Mouse (Mus musculus): ENCODE data around the gene S100a7a. TPM values are rescaled to one million over a fixed set of nuclear protein-coding genes. Genes with fewer than 3 reads are reported as not detected.

Gene S100a7a
- polyA plus RNA-seq, 2 experiments: 0.43 to 0.98 TPM

GRCm38 (mm10) chr3:90617586-90617985, 36.2 kb upstream of the S100a7a start:
- TF ChIP-seq POLR2A (IDR thresholded peaks at IDR 0.05; ENCODE audit: borderline replicate concordance, extremely low read depth, insufficient read depth, insufficient read length): no peak
- H3K27ac ChIP-seq (replicated peaks; ENCODE audit: low read depth, low read length): no peak overlapping the region
- H3K36me3 ChIP-seq (ENCODE audit: control insufficient read depth, insufficient read depth, low read length): no peaks in the 10 kb centered on the region
- DNase-seq (ENCODE audit: low spot score) (no peak), ATAC-seq (ENCODE audit: low FRiP score, low read depth) (no peak)
- H3K9ac ChIP-seq (ENCODE audit: low read depth, low read length, severe bottlenecking): no peak overlapping the region
- H3K4me2 ChIP-seq (replicated peaks; ENCODE audit: low read depth, low read length, severe bottlenecking): no peak overlapping the region
- H3K9me3 ChIP-seq (ENCODE audit: control insufficient read depth, low read length): no peaks in the 10 kb centered on the region
- H3K4me3 ChIP-seq (replicated peaks; ENCODE audit: low read length): no peak overlapping the region
- H3K27me3 ChIP-seq (ENCODE audit: control insufficient read depth, insufficient read depth, low read length): no peaks in the 10 kb centered on the region
- H3K4me1 ChIP-seq (ENCODE audit: control insufficient read depth, insufficient read depth, low read length): peaks cover 24% of the 10 kb centered on the region; the same call in 1 of the 2 replicates
- 11% methylated on average over 1 of the region's 1 CpGs for WGBS

- TF ChIP-seq POLR2A (IDR thresholded peaks at IDR 0.05; ENCODE audit: borderline replicate concordance, extremely low read depth, insufficient read depth, insufficient read length): no peak
- WGBS: 51% methylated on average over 7 of the region's 7 CpGs
Observed at GRCm38 (mm10) chr3:90621552-90621951, 32.3 kb upstream of the S100a7a start.

GRCm38 (mm10) chr3:90623435-90624071, 30.3 kb upstream of the S100a7a start:
- ATAC-seq (ENCODE audit: low FRiP score, low read depth): peak; percentile 85
- TF ChIP-seq POLR2A (IDR thresholded peaks at IDR 0.05; ENCODE audit: borderline replicate concordance, extremely low read depth, insufficient read depth, insufficient read length): no peak
- Histone ChIP-seq H3K9me3 (ENCODE audit: control insufficient read depth, low read length) (no peaks in the 10 kb centered on the region), H3K9ac (ENCODE audit: low read depth, low read length, severe bottlenecking) (no peak overlapping the region), H3K4me3 (replicated peaks; ENCODE audit: low read length) (no peak overlapping the region), H3K4me1 (ENCODE audit: control insufficient read depth, insufficient read depth, low read length) (peaks cover 12% of the 10 kb centered on the region; the same call in 1 of the 2 replicates), H3K36me3 (ENCODE audit: control insufficient read depth, insufficient read depth, low read length) (no peaks in the 10 kb centered on the region), H3K4me2 (replicated peaks; ENCODE audit: low read depth, low read length, severe bottlenecking) (no peak overlapping the region), H3K27ac (replicated peaks; ENCODE audit: low read depth, low read length) (no peak overlapping the region), H3K27me3 (ENCODE audit: control insufficient read depth, insufficient read depth, low read length) (no peaks in the 10 kb centered on the region)
- DNase-seq (ENCODE audit: low spot score): peak; percentile 86
- WGBS: 7% methylated on average over 2 of the region's 2 CpGs

More at GRCm38 (mm10) chr3:90621552-90621951, 32.3 kb upstream of the S100a7a start:
- H3K4me3 ChIP-seq (replicated peaks; ENCODE audit: low read length): no peak overlapping the region
- no peak for ATAC-seq (ENCODE audit: low FRiP score, low read depth)
- H3K9ac ChIP-seq (ENCODE audit: low read depth, low read length, severe bottlenecking): no peak overlapping the region
- DNase-seq (ENCODE audit: low spot score): no peak
- H3K27me3 ChIP-seq (ENCODE audit: control insufficient read depth, insufficient read depth, low read length): no peaks in the 10 kb centered on the region
- H3K27ac ChIP-seq (replicated peaks; ENCODE audit: low read depth, low read length): no peak overlapping the region
- no peaks in the 10 kb centered on the region for H3K9me3 ChIP-seq (ENCODE audit: control insufficient read depth, low read length)
- no peak overlapping the region for H3K4me2 ChIP-seq (replicated peaks; ENCODE audit: low read depth, low read length, severe bottlenecking)
- no peaks in the 10 kb centered on the region for H3K36me3 ChIP-seq (ENCODE audit: control insufficient read depth, insufficient read depth, low read length)
- H3K4me1 ChIP-seq (ENCODE audit: control insufficient read depth, insufficient read depth, low read length): peaks cover 12% of the 10 kb centered on the region; the same call in 1 of the 2 replicates

- Histone ChIP-seq H3K36me3 (ENCODE audit: control insufficient read depth, insufficient read depth, low read length) (no peaks in the 10 kb centered on the region), H3K27ac (replicated peaks; ENCODE audit: low read depth, low read length) (no peak overlapping the region), H3K4me3 (replicated peaks; ENCODE audit: low read length) (no peak overlapping the region), H3K27me3 (ENCODE audit: control insufficient read depth, insufficient read depth, low read length) (no peaks in the 10 kb centered on the region), H3K9me3 (ENCODE audit: control insufficient read depth, low read length) (no peaks in the 10 kb centered on the region), H3K4me1 (ENCODE audit: control insufficient read depth, insufficient read depth, low read length) (peaks cover 12% of the 10 kb centered on the region; the same call in 1 of the 2 replicates), H3K4me2 (replicated peaks; ENCODE audit: low read depth, low read length, severe bottlenecking) (no peak overlapping the region), H3K9ac (ENCODE audit: low read depth, low read length, severe bottlenecking) (no peak overlapping the region)
- 78% methylated on average over 5 of the region's 5 CpGs for WGBS
- no peak for ATAC-seq (ENCODE audit: low FRiP score, low read depth)
- TF ChIP-seq POLR2A (IDR thresholded peaks at IDR 0.05; ENCODE audit: borderline replicate concordance, extremely low read depth, insufficient read depth, insufficient read length): no peak
- DNase-seq (ENCODE audit: low spot score): no peak
Observed at GRCm38 (mm10) chr3:90625496-90625895, 28.3 kb upstream of the S100a7a start.

GRCm38 (mm10) chr3:90626266-90627021, 27.4 kb upstream of the S100a7a start:
- DNase-seq (ENCODE audit: low spot score) (no peak), ATAC-seq (ENCODE audit: low FRiP score, low read depth) (no peak)
- WGBS: 78% methylated on average over 9 of the region's 9 CpGs
- Histone ChIP-seq H3K9me3 (ENCODE audit: control insufficient read depth, low read length) (no peaks in the 10 kb centered on the region), H3K4me2 (replicated peaks; ENCODE audit: low read depth, low read length, severe bottlenecking) (no peak overlapping the region), H3K36me3 (ENCODE audit: control insufficient read depth, insufficient read depth, low read length) (no peaks in the 10 kb centered on the region), H3K4me1 (ENCODE audit: control insufficient read depth, insufficient read depth, low read length) (peaks cover 12% of the 10 kb centered on the region; the same call in 1 of the 2 replicates), H3K9ac (ENCODE audit: low read depth, low read length, severe bottlenecking) (no peak overlapping the region), H3K27me3 (ENCODE audit: control insufficient read depth, insufficient read depth, low read length) (no peaks in the 10 kb centered on the region), H3K27ac (replicated peaks; ENCODE audit: low read depth, low read length) (no peak overlapping the region), H3K4me3 (replicated peaks; ENCODE audit: low read length) (no peak overlapping the region)
- TF ChIP-seq POLR2A (IDR thresholded peaks at IDR 0.05; ENCODE audit: borderline replicate concordance, extremely low read depth, insufficient read depth, insufficient read length): no peak

Data from limb, embryonic 14.5 days (tissue).